Mouse (Mus musculus) lung, postnatal 25 days (tissue): ENCODE results near the gene Ptgr1.
A peak's percentile ranks its signal among the peaks of the same experiment; 100 is the strongest.

Source experiments
- DNase-seq: peaks from one replicate; pipeline ENCODE4 v3.0.0; 2022; ENCODE audit warnings: low spot score

Ptgr1 gene

DNA sequence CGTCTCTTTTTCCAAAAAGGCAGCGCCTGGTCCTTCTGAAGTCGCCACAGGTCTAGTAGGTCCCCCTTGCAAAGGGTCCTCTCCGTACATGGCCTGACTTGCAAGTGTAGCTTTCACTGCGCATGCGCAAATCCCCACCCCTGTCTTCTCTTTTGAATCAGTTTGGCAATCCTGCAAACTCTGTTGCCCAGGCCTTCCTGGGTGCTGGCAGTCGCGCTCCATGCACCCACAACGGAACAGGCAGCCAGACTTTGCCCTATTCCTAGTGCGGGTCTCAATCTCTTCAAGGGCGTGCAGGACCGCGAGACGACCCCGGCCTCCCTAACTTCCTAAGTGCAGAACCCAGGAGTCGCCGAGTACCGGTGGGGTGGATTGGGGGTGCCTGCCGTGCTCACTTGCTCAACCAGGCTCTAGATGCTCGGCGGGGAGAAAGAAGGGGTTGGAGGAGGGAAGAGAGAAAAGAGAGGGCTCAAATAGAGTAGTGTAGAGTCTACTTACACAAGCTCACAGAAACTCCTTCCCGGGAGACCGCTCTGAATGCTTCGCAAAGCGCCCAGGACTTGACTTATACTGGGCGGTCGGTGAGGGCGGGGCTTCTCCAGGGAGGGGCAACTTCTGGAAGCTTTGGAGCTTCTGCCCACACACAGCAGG, at the start of gene Ptgr1:
TSS of gene Ptgr1 (minus strand) at position 580 of the 651 bp plus-strand sequence.
- peak; percentile 84 for DNase-seq

GRCm38 (mm10) chr4:59035786-59036350, 48.9 kb upstream of the Ptgr1 start:
- DNase-seq: no peak

DNA sequence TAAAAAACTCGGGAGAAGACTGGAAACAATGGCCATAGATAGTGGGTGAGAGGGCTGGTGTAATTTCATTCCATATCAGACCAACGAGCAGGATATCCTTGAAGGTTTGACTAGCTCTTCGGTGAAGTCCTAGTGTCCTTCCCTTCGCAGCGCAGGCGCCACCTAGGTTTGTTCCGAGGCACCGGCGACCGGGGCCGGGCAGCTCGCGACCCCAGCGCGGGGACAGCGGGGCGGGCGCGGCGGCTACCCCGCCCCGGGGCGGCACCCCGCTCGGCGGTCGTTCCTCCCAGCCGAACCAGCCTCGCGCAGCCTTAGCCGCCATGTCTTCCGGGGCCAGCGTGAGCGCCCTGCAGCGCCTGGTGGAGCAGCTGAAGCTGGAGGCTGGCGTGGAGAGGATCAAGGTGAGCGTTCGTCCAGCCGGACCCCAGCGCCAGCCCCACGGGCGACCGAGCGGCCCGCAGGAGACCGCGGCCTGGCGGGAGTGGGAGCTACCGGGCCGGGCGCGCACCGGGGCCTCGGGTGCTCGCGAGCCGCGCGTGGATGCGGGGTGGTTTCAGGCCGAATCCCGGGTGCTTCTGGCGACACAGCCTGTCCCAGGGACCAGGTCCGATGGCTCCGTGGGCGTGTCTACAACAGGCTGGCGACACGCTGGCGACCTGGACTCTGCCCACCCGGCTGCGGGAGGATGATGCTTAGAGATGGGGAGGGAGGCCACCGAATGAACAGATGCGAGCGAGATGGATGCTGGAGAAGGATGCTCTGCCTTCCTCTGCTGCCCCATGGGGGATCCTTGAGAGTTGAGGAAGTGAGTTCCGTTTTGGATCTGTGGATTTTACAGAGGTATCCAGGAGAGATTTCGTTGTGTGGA, 48.2 kb upstream of the Ptgr1 start, which contains the start of gene Gng10:
TSS of gene Gng10 (plus strand) at position 171 of the 868 bp plus-strand sequence.
- peak; percentile 52 for DNase-seq

DNA sequence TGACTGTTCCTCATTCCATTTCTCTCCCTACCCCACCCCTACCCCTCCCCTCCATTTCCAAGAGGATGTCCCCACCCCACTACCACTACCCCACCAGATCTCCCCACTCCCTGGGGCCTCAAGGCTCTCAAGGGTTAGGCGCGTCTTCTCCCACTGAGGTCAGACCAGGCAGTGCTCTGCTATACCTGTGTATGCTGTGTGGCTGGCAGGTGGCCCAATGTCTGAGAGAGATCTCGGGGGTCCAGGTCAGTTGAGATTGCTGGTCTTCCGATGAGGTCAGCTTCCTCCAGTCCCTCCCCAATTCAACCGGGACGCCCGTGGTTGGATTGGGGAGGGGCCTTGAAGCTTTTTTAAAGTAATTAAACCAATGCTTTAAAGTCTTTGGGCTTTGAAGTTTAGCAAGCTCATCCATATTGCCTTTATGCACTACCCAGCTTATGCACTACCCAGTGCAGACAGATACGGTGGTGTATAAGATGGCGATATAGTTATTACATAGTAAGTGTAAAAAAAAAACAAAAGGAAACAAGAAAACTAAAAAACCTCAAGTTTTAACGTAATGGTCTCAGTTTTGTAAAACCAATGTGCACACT, 47.5 kb upstream of the Ptgr1 start:
- DNase-seq: no peak

DNA sequence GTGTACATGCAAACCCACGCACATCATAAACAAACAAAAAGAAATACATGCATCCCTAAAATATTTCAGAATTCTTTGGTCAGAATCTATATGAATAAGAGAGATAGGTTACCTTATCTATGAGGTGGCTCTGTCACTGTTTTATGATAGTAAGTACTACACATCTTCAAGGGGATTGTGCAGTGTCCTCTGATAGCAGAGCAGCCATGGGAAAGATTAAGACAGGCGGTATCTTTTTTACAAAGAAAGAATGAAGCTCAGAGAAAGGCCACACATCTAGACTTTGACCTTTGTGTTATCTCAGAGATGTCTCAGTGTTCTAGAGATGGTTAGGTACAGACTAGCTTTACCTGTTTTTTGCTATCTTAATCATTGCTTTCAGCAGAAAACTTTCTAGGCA, 30.0 kb upstream of the Ptgr1 start:
- DNase-seq: no peak

DNA sequence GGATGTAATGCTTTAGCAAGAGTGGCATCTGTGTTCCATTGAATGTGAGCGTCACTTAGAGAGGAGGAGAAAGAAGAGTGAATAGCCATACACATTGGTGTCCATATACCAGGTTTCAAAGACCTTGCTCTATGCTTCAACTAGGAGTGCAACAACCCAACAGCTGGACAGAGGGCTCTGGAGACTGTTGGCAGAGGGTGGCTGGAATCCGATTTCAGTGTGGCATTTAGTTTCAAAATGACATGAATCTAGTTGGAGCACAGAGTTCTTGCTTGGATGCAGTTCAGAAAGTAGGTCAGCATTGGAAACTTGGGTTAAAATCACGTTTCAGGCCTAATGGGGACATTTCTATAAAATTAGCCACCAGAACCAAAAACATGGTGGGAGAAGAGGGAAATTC, 28.3 kb upstream of the Ptgr1 start:
- DNase-seq: no peak

DNA sequence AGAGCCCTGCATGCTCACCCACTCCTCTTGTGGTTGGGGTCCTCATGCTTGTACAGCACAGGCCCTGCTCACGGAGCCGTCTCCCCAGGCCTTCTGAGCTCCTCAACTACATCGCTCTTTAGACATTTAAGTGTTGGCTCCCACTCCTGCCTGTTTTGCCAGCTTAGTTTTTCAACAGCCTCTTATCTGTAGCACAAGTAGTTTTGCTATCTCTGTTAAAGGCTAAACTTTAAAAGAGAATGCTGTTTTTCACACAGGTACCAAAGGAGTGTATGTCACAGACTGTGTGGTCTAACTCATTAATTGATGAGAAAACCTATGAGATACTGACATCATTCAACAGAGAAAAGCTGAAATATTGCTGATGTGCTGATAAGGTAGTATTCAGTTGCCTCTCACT, 24.5 kb upstream of the Ptgr1 start:
- no peak for DNase-seq

DNA sequence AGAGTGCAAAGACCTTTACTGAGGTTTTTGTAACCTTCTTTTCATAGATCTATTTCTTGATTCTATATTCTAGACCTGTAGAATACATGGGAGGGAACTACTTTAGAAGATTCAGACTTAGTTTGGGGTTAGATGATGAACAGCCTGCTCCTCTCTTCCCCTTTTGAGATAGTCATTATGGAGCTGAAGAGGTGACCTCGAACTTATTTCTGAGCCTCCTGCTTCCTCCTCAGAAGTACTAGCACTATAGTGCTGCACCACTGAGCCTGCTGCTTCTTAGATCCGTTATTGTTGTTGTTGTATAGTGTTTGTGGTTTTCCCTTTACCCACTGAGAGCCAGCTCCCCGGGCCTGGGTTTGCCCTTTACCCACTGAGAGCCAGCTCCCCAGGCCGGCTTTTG, 22.8 kb upstream of the Ptgr1 start:
- DNase-seq: no peak

DNA sequence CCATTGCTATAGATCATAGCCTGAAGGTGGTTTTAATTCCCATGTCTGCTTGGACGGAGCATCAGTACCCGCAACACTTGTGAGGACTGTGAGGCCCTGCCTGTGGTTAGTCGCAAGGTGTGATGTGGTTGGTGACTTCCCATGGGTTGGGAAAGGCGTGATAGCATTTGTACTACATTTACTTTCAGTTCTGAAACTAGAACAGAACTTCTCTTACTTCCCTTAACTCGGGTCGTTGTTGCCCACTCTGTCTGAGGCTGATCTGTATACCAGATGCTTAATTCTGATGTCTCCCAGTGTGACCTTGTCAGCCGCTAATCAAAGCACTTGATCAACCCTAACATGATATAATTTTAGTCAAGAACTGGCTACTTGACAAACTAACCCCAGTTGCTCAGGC, 22.3 kb upstream of the Ptgr1 start:
- DNase-seq: no peak

GRCm38 (mm10) chr4:59007974-59008373, 21.1 kb upstream of the Ptgr1 start:
- DNase-seq: no peak

DNA sequence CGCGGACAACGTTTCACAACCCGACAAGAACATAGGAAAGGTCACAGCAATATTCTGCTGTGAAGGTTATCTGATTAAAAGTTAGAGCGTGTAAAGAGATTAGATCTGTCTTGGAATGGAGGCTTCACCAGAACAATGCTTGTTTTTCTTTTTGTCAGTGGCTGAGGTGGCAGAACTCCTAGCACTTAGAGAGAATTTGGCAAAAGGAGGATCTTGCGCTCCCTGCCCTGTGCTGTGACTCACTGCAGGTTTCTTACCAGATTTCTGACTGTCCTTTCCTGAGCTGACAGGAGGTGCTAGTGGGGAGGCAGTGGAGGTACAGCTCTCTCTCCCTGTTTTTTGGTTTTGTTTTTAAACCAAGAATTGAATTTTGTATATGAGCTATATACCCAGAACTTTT, 20.1 kb upstream of the Ptgr1 start:
- DNase-seq: no peak

GRCm38 (mm10) chr4:59006211-59006610, 19.3 kb upstream of the Ptgr1 start:
- DNase-seq: no peak

DNA sequence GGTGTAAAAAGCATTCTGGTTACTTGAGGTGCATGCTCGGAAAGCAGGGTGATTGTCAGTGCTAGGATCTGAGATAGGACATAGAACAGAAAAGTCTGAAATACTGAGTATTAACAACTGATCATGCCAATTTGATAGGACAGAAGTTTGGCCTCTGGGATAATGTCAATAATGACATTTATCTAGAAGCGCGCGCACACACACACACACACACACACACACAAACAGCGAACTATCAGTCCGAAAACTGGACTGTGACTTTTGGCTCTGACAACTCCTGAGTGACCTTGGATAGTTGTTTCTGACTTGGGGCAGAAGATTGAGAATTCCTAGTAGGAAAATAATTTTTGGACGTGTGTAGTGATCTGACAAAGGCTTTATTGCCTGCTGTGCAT, 16.9 kb upstream of the Ptgr1 start:
- no peak for DNase-seq

DNA sequence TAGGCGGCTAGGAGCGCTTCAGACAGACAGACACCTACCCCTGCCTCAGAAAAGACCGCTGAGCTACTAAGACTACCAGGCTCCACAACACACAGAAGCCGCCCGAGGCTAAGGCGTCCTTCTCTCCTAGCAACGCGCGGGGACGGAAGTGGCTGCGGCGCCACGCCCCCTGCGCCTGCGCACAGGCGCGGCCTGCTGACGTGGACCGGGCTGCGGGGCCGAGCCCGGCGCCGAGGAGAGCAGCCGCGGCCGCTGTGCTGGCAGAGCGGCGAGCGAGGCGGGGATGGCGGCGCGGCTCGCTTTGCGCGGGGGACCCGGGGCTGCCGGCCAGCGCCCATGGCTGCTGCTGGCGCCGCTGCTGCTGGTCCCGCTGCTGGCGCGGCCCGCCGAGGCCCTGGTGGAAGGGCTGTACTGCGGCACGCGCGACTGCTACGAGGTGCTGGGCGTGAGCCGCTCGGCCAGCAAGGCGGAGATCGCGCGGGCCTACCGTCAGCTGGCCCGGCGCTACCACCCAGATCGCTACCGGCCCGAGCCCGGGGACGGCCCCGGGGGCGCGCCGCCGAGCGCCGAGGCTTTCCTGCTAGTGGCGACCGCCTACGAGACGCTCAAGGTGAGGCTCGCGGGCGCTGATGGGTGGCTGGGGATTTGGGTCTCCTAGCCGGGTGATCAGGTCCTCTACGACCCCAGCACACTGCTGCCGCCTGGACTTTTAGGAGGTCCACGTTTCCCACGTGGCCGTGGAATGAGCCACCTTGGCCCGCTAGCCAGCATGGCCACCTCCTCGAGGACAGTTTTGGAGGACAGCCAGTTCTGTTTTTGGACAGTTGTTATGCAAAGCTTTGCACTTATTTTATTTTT, 16.3 kb upstream of the Ptgr1 start, which contains the start of gene Gm20503:
TSS of gene Gm20503 (plus strand) at position 263 of the 858 bp plus-strand sequence.
- peak; percentile 93 for DNase-seq

DNA sequence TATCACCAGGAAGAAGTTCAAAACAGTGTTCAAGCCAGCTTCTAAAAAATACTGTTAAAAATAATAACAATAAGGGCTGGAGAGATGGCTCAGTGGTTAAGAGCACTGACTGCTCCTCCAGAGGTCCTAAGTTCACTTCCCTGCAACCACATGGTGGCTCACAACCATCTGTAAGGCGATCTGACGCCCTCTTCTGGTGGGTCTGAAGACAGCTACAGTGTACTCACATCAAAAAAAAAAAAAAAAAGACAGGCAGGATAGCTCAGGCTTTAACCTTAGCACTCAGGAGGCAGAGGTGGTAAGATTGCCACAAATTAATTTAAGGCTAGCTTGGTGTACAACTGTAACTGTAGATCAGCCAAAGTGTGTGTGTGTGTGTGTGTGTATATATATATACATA, 13.7 kb upstream of the Ptgr1 start:
- DNase-seq: peak; percentile 49

DNA sequence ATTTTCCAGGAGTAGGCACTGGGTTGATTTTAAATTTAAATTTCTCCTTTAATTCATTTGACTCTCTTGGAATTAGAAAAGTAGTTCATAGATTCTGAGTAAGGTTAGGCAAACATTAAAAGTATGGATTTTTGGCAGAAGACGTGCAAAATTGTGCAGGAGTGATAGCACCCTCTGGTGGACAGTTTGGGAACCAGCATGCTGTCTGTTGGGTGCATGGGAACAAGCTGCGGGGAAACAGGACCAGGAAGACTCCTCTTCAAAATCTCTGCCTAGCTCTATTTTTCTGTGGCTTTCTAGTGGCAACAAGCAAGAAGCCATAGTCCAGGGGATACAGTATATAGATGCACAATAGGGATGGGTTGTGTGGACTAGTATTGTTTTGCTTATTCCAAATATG, 12.8 kb upstream of the Ptgr1 start:
- DNase-seq: peak; percentile 79

DNA sequence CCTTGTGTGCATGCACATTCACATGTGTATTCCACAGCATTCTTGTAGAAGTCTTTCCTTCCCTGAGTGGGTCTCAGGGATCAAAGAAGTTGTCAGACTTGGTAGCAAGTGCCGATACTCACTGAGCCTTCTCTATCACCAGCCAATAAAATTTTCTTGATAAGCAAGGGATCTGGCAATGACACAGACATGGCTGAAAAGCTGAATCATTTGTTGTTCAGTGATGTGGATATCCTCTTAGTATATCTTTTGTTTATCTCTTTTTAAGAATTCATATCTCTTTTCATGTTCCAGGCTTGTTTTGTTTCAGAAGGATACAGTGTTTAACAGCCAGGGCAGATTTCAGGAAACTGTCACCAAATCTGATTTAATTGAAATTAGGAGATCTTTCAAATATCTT, 11.8 kb upstream of the Ptgr1 start:
- no peak for DNase-seq

DNA sequence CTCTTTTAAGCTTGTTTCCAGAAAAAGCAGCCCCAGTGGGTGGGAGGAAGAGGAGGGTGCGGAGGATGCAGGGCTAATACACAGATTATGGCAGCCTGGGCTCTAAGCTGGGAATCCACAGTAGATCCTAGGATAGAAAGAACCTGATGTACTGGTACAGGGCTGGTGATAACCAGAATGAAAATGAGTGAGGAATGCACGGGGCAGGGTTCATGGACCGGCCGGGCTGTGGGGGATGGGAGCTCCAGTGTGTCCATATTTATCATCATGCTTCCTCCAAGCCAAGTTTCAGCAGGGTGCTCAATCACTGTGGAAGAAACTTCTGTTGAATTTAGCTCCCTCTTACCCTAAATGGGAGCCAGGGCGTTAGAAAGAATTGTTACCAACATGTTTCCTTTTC, 10.2 kb upstream of the Ptgr1 start:
- no peak for DNase-seq

DNA sequence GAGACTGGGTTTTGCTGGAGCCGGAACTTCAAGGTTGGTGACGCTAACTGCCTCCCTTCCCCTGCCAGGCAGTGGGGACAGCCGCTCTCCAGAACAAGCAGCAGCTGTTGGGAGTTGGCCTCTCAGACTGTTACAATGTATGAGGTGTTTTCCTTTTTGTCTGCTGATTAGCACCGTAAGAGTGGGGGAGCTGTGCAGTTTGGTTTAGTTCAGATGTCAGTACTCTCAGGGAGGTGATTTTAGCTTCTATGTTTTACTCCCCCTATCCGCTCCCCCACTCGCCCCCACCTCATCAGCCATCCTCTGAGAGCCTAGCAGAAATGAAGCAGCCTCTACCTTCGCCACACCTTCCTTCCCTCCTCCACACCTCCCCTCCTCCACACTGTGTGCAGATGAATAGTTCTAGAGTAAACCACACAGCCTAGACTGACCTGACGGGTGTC, 8.4 kb upstream of the Ptgr1 start:
- DNase-seq: no peak

DNA sequence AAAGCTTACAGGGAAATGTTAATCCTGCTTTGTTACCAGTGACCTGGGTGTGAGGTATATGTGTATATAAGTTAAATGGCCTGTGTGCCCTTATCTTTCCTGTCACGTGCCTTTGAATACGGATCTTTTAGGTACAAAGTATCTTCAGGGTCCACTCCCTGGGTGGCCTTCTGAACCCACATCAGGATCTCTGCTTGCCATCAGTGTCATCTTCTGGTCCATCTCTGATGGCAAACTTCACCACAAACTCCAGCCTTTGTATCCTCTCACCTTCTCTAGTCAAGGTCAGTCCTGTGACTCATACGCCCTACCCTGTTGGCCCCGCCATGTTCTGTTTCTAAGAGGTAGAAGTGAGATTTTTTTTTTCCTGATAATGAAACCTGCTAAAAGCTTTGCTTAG, 7.8 kb upstream of the Ptgr1 start, which contains the start of gene Dnajc25:
TSS of gene Dnajc25 (plus strand) at position 301 of the 400 bp plus-strand sequence.
- DNase-seq: no peak

GRCm38 (mm10) chr4:58992195-58992594, 5.3 kb upstream of the Ptgr1 start:
- no peak for DNase-seq
